Mouse (Mus musculus): ENCODE data around the gene Slc10a7.

The Slc10a7 gene

DNA sequence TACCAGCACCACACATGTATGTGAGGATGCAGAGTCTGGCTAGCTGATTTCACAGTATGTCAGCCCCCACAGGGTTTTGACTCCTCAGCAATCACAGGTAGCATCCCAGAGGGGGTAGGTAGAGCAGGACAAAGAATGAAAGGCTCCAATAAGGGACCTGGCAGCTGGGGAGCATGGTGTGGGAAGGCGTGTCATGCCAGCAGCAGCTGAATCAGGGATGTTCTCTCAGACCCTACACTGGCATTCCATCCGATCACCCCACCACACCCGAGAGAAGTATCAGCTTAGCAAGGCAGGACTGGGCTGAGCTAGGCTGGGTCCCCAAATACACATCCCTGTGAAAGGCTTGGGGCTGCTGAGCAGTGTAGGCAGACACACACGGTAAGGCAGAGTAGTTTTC lies 229.2 kb downstream of the Slc10a7 start:
- DNase-seq (ENCODE audit: low read depth), result no peak

GRCm38 (mm10) chr8:78740936-78741335 lies 231.8 kb downstream of the Slc10a7 start:
- DNase-seq (ENCODE audit: low read depth), result no peak

- DNase-seq (ENCODE audit: low read depth), result no peak
Measured at GRCm38 (mm10) chr8:78741496-78741895, 232.3 kb downstream of the Slc10a7 start.

DNA sequence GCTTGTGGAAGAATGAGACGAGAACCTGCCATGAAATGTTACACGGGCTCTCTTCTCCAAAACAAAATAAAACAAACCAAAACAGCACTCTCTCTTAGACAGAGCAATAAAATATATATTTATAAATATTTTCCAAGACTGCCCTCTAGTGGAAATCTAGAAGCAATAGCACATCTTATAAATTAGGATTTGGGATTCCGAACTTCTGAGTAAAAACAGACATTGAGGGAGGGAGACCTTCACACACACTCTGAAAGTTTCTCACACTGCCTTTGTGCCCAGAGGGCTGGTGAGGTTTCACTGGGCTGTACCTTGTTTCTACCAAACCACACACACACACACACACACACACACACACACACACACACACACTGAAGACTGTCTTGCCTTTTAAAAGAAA lies 232.8 kb downstream of the Slc10a7 start:
- no peak for DNase-seq (ENCODE audit: low read depth)

GRCm38 (mm10) chr8:78742453-78742852 lies 233.3 kb downstream of the Slc10a7 start:
- DNase-seq (ENCODE audit: low read depth), result no peak

GRCm38 (mm10) chr8:78747052-78747451 lies 237.9 kb downstream of the Slc10a7 start:
- no peak for DNase-seq (ENCODE audit: low read depth)

DNA sequence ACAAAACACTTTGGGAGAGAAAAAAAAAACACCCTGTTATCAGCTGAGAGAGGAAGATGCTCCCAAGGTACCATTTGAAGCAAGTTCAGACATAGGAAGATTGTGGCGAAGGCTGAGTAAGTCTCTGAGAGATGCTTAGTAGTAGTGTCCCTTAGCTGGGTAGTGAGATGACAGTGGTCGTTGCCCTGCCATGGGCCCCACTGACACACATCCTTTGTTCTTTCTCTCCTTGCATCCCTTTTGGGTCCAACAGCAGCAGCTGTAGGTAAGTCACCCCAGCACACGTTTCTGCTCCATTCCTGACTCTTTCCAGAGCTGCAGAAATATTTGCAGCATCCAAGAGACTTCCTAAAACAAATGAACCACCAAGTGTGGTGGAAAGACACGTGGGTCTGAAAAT lies 239.6 kb downstream of the Slc10a7 start:
- DNase-seq (ENCODE audit: low read depth), result no peak

DNA sequence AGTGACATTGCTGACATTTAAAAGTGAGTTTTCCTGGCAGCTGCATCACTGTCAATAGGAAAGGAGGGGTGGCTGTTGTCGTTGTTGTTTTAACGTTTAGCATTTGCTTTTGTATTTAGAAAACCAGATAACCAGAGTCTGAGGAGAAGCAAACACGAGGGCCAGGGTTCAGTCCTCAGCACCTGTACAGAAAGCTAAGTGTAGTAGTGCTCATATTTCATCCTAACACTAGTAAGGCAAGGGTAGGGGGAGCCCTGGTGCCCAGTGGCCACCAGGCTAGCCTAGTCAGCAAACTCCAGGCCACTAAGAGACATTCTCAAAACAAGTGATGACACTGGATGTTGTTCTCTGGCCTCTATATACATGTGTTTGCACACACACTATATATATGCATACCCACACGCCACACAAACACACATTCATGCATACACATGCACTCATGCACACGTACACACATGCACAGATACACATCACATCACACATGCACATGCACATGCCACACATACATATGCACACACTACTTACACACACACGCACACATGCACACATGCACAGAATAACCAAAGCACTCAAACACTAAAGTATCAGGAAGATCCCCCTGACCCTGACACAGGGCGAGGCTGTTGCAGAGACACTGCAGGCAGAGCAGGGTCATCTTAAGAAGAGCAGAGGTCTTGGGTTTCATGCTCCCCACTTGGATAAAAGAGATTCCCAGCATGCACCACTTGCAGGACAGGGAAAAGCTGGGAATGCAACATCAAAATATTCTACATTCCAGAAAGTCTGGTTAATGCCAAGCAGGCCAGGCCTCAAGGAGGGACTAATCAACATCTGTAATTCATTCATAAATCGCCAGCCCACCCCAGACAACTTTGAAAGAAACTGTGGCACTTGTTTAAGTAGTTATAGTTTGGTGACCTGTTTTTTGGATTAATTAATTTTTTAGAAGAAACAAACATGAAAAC lies 241.0 kb downstream of the Slc10a7 start:
- DNase-seq (ENCODE audit: low read depth), result no peak

- no peak for DNase-seq (ENCODE audit: low read depth)
Measured at GRCm38 (mm10) chr8:78751151-78751550, 242.0 kb downstream of the Slc10a7 start.

DNA sequence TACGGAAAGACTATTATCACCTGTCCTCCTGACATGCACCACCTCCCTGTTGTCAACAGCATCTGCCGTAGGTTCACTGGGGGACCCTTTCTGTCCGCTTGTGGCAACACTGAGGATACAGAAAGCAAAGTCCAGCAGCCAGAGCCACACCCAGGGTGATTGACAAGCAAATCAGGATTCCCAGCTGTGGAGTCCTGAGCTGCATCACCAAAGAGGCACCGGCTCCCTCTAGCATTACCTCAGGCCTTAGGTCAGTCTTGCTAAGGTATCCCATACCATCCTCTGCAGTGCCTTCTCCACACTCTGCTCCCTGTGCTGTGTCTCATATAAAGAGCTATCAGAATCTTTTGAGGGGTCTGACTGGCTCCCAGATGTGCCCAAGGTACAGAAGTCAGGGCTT lies 245.8 kb downstream of the Slc10a7 start:
- DNase-seq (ENCODE audit: low read depth), result no peak

DNA sequence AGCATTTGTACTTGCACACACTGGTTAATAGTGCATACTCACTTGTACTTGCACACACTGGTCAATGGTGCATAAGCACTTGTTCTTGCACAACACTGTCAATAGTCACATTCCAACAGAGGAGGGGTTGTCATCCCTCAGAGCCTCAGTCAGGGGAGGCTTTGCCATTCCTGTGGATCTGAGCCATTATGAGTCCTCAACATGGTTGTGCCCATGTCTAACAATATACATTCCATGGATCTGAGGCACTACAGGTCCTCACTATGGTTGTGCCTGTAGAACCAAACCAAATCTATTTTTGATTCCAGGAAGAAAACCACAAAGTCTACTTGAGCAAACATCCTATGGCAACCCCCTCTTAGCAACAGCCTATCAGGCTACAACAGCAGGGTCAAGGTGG lies 250.0 kb downstream of the Slc10a7 start:
- no peak for DNase-seq (ENCODE audit: low read depth)

DNA sequence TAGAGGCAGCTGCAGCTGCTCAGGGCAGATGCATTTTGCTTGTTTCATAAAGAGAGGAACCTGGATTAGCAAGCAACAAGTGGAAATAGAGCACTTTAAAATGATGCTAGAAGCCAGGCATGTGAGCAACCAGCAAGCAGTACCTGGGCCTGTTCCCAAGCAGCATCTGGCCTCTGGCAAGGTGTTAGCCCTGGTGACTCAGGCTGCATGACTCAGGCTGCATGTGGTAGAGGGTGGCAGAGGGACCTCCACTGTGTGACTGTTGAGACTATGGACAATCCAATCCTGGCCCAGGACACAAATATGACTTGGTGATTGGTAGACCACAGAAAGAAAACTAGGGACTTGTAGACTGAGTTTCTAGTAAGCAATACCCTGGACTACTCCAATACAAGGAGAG lies 255.8 kb downstream of the Slc10a7 start:
- DNase-seq (ENCODE audit: low read depth), result no peak

- DNase-seq (ENCODE audit: low read depth), result no peak
Measured at GRCm38 (mm10) chr8:78765556-78765955, 256.4 kb downstream of the Slc10a7 start.

GRCm38 (mm10) chr8:78770584-78770983 lies 261.4 kb downstream of the Slc10a7 start:
- DNase-seq (ENCODE audit: low read depth), result no peak

- DNase-seq (ENCODE audit: low read depth), result no peak
Measured at GRCm38 (mm10) chr8:78771256-78771655, 262.1 kb downstream of the Slc10a7 start.

- DNase-seq (ENCODE audit: low read depth), result no peak
Measured at GRCm38 (mm10) chr8:78776816-78777215, 267.7 kb downstream of the Slc10a7 start.

All from naive thymus-derived CD4-positive, alpha-beta T cell, adult 2 months (primary cell).